Mouse (Mus musculus): Measurements from ENCODE around the gene Rhbdd1. TPM values are rescaled to one million over a fixed set of nuclear protein-coding genes. Genes with fewer than 3 reads are reported as not detected.

Rhbdd1 gene
- polyA plus RNA-seq, 1 experiment from 2014 or later: 12.1 TPM

DNA sequence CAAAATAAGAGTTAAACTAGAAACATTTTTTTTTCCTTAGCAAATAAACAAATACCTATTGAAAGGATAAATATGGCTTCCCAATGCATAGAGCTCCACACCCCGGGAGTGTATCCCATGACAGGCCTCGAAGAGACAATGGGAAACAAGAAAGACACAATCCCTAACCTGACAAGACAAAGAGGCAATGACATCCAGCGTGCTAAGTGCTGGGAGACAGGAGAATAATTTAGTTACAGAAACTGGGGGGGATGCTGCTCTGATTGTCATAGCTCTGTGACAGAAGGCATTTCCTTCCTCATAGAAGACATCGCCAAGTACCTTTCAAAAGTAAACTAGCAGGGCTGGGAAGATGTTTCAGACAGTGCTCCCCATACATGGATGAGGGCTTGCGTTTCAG lies 159.0 kb downstream of the Rhbdd1 start:
- no peak overlapping the region for H3K9ac ChIP-seq (ENCODE audit: low read length)
- no peak for ATAC-seq (ENCODE audit: insufficient read depth, low FRiP score)
- H3K36me3 ChIP-seq (ENCODE audit: control insufficient read depth, insufficient read depth, low read length): no peaks in the 10 kb centered on the region
- no peak overlapping the region for H3K27ac ChIP-seq (ENCODE audit: low read length)
- H3K4me3 ChIP-seq (replicated peaks; ENCODE audit: low read length): no peak overlapping the region
- H3K4me2 ChIP-seq (ENCODE audit: low read depth, low read length): no peak overlapping the region
- no peaks in the 10 kb centered on the region for H3K27me3 ChIP-seq (ENCODE audit: control insufficient read depth, insufficient read depth, low read length)
- H3K9me3 ChIP-seq (replicated peaks; ENCODE audit: control insufficient read depth, low read length): no peaks in the 10 kb centered on the region
- WGBS: 77% methylated on average over 5 of the region's 5 CpGs
- H3K4me1 ChIP-seq (ENCODE audit: control insufficient read depth, insufficient read depth, low read length): peaks cover 4% of the 10 kb centered on the region

DNA sequence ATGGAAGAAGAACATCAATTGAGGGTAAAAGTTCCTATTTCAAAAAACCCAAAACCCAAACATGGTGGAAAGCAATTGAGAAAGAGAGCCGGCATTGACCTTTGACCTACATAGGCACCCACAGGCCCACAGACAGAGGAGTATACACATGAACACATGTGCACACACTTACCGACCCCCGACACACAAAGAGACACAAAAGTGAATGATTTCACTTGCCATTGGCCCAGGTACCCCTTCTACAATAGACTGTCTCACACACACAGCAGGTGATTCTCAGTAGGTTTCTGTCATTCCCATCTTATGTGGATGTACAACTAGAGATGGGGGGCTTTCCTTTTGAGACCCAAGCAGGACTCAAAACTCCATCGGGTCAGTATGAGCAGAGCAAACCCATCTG lies 159.6 kb downstream of the Rhbdd1 start:
- Histone ChIP-seq H3K9ac (ENCODE audit: low read length) (no peak overlapping the region), H3K4me2 (ENCODE audit: low read depth, low read length) (0 out of 2 replicates have a peak overlapping the region, but pooled peaks have one; percentile 12), H3K36me3 (ENCODE audit: control insufficient read depth, insufficient read depth, low read length) (no peaks in the 10 kb centered on the region), H3K27ac (ENCODE audit: low read length) (no peak overlapping the region), H3K27me3 (ENCODE audit: control insufficient read depth, insufficient read depth, low read length) (no peaks in the 10 kb centered on the region), H3K9me3 (replicated peaks; ENCODE audit: control insufficient read depth, low read length) (no peaks in the 10 kb centered on the region), H3K4me3 (replicated peaks; ENCODE audit: low read length) (no peak overlapping the region), H3K4me1 (ENCODE audit: control insufficient read depth, insufficient read depth, low read length) (peaks cover 4% of the 10 kb centered on the region)
- no peak for ATAC-seq (ENCODE audit: insufficient read depth, low FRiP score)
- WGBS: 76% methylated on average over 4 of the region's 4 CpGs

DNA sequence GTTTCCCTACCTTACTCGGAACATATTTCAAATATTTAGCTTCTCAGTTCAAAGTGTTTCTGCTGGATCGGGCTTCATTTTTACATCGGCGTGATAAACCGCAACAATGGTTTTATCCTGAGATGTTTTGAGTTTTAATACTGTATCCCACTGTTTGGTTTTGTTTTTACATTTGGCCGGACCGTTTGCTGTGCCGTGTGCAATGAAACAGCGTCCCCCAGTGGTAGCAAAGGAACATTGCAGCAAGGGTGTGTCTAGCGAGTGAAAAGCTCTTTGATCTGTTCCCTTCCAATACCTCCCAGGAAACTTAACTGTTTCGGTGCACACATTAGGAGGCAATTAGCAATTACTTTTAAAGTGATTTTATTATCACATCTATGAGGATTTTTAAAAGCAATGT lies 160.0 kb downstream of the Rhbdd1 start:
- no peak overlapping the region for H3K9ac ChIP-seq (ENCODE audit: low read length)
- H3K27me3 ChIP-seq (ENCODE audit: control insufficient read depth, insufficient read depth, low read length): no peaks in the 10 kb centered on the region
- no peaks in the 10 kb centered on the region for H3K36me3 ChIP-seq (ENCODE audit: control insufficient read depth, insufficient read depth, low read length)
- 38% methylated on average over 11 of the region's 11 CpGs for WGBS
- peaks cover 4% of the 10 kb centered on the region for H3K4me1 ChIP-seq (ENCODE audit: control insufficient read depth, insufficient read depth, low read length)
- no peak overlapping the region; the same call in 1 of the 2 replicates for H3K4me3 ChIP-seq (replicated peaks; ENCODE audit: low read length)
- H3K27ac ChIP-seq (ENCODE audit: low read length): no peak overlapping the region
- ATAC-seq (ENCODE audit: insufficient read depth, low FRiP score): no peak
- H3K9me3 ChIP-seq (replicated peaks; ENCODE audit: control insufficient read depth, low read length): no peaks in the 10 kb centered on the region
- H3K4me2 ChIP-seq (ENCODE audit: low read depth, low read length): peak overlapping the region; percentile 12; the same call in 1 of the 2 replicates

DNA sequence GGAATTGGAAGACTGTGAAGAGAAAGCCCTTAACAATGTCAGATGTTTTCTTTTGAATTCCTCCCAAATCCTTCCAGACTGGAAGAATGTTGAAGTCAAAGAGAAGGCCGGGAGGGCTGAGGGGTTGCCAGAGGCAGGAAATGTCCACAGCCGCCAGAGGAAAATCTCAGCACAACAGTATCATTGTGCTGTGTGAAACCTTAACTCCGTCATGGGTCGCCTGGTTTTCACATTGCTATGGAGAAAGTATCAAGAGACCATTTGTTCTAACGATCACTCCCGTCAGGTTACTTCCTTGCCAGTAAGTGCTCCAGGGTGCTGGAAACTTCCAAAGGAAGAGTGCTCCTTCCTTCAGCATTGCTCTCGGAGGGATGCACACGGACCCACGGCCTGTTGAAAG lies 160.5 kb downstream of the Rhbdd1 start:
- H3K9me3 ChIP-seq (replicated peaks; ENCODE audit: control insufficient read depth, low read length): no peaks in the 10 kb centered on the region
- 0 out of 2 replicates have a peak overlapping the region, but pooled peaks have one; percentile 12 for H3K4me2 ChIP-seq (ENCODE audit: low read depth, low read length)
- no peak overlapping the region for H3K4me3 ChIP-seq (replicated peaks; ENCODE audit: low read length)
- H3K36me3 ChIP-seq (ENCODE audit: control insufficient read depth, insufficient read depth, low read length): no peaks in the 10 kb centered on the region
- ATAC-seq (ENCODE audit: insufficient read depth, low FRiP score): no peak
- WGBS: 24% methylated on average over 9 of the region's 9 CpGs
- H3K27me3 ChIP-seq (ENCODE audit: control insufficient read depth, insufficient read depth, low read length): no peaks in the 10 kb centered on the region
- H3K27ac ChIP-seq (ENCODE audit: low read length): no peak overlapping the region
- peaks cover 4% of the 10 kb centered on the region for H3K4me1 ChIP-seq (ENCODE audit: control insufficient read depth, insufficient read depth, low read length)
- no peak overlapping the region for H3K9ac ChIP-seq (ENCODE audit: low read length)

GRCm38 (mm10) chr1:82479696-82480487 lies 163.6 kb downstream of the Rhbdd1 start:
- H3K4me2 ChIP-seq (ENCODE audit: low read depth, low read length): no peak overlapping the region
- H3K27ac ChIP-seq (ENCODE audit: low read length): no peak overlapping the region
- 86% methylated on average over 12 of the region's 12 CpGs for WGBS
- ATAC-seq (ENCODE audit: insufficient read depth, low FRiP score): no peak
- H3K27me3 ChIP-seq (ENCODE audit: control insufficient read depth, insufficient read depth, low read length): no peaks in the 10 kb centered on the region
- no peak overlapping the region for H3K4me3 ChIP-seq (replicated peaks; ENCODE audit: low read length)
- no peaks in the 10 kb centered on the region for H3K9me3 ChIP-seq (replicated peaks; ENCODE audit: control insufficient read depth, low read length)
- peaks cover 4% of the 10 kb centered on the region for H3K4me1 ChIP-seq (ENCODE audit: control insufficient read depth, insufficient read depth, low read length)
- no peak overlapping the region for H3K9ac ChIP-seq (ENCODE audit: low read length)
- no peaks in the 10 kb centered on the region for H3K36me3 ChIP-seq (ENCODE audit: control insufficient read depth, insufficient read depth, low read length)

DNA sequence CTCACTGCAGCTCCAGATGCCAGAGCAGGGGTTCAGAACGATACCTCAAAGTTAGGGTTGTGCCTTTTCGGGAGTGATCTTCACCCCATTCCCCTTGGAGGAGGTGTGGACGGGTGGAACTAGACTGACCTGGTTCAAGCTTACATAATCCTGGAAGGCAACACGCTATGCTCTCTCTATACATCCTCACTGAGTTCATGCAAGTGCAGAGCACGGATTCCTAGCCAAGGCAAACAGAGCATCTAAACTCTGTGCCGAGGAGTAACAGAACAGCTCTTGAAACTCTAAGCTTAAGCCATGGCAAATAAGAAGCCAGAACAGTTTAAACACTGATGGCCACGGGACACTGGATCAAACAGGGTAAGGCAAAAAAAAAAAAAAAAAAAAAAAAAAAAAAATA lies 166.1 kb downstream of the Rhbdd1 start:
- Histone ChIP-seq H3K4me2 (ENCODE audit: low read depth, low read length) (no peak overlapping the region), H3K9me3 (replicated peaks; ENCODE audit: control insufficient read depth, low read length) (no peaks in the 10 kb centered on the region), H3K4me3 (replicated peaks; ENCODE audit: low read length) (no peak overlapping the region), H3K36me3 (ENCODE audit: control insufficient read depth, insufficient read depth, low read length) (no peaks in the 10 kb centered on the region), H3K27me3 (ENCODE audit: control insufficient read depth, insufficient read depth, low read length) (no peaks in the 10 kb centered on the region), H3K27ac (ENCODE audit: low read length) (no peak overlapping the region), H3K9ac (ENCODE audit: low read length) (no peak overlapping the region), H3K4me1 (ENCODE audit: control insufficient read depth, insufficient read depth, low read length) (no peaks in the 10 kb centered on the region)
- 75% methylated on average over 7 of the region's 7 CpGs for WGBS
- no peak for ATAC-seq (ENCODE audit: insufficient read depth, low FRiP score)

DNA sequence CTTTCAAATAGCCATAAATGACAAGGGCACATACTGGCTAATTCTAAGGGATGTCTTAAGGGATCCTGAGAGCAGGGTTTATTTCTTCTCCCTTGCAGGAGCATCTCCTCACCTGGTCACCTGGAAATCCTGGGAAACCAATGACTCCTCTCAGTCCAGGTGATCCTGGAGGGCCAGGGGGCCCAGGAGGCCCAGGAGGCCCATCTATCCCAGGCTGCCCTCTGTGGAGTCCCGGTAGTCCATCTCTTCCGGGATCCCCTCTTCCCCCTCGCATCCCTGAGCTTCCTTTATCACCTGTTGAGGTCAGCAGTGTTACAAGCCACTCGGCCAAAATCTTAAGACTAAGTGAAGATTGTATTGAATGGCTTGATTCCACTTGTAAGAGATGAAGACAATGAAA lies 170.1 kb downstream of the Rhbdd1 start:
- H3K4me2 ChIP-seq (ENCODE audit: low read depth, low read length): no peak overlapping the region
- no peak overlapping the region for H3K9ac ChIP-seq (ENCODE audit: low read length)
- H3K4me3 ChIP-seq (replicated peaks; ENCODE audit: low read length): no peak overlapping the region
- whole genome bisulfite sequencing: 85% methylated on average over 4 of the region's 4 CpGs
- no peaks in the 10 kb centered on the region for H3K27me3 ChIP-seq (ENCODE audit: control insufficient read depth, insufficient read depth, low read length)
- H3K4me1 ChIP-seq (ENCODE audit: control insufficient read depth, insufficient read depth, low read length): no peaks in the 10 kb centered on the region
- H3K9me3 ChIP-seq (replicated peaks; ENCODE audit: control insufficient read depth, low read length): no peaks in the 10 kb centered on the region
- H3K36me3 ChIP-seq (ENCODE audit: control insufficient read depth, insufficient read depth, low read length): no peaks in the 10 kb centered on the region
- no peak for ATAC-seq (ENCODE audit: insufficient read depth, low FRiP score)
- no peak overlapping the region for H3K27ac ChIP-seq (ENCODE audit: low read length)

GRCm38 (mm10) chr1:82491954-82492353 lies 175.7 kb downstream of the Rhbdd1 start:
- no peak overlapping the region for H3K4me2 ChIP-seq (ENCODE audit: low read depth, low read length)
- no peak overlapping the region for H3K27ac ChIP-seq (ENCODE audit: low read length)
- H3K4me3 ChIP-seq (replicated peaks; ENCODE audit: low read length): no peak overlapping the region
- H3K36me3 ChIP-seq (ENCODE audit: control insufficient read depth, insufficient read depth, low read length): no peaks in the 10 kb centered on the region
- H3K27me3 ChIP-seq (ENCODE audit: control insufficient read depth, insufficient read depth, low read length): no peaks in the 10 kb centered on the region
- no peak overlapping the region for H3K9ac ChIP-seq (ENCODE audit: low read length)
- no peaks in the 10 kb centered on the region for H3K4me1 ChIP-seq (ENCODE audit: control insufficient read depth, insufficient read depth, low read length)
- no peak for ATAC-seq (ENCODE audit: insufficient read depth, low FRiP score)
- H3K9me3 ChIP-seq (replicated peaks; ENCODE audit: control insufficient read depth, low read length): no peaks in the 10 kb centered on the region
- WGBS: 53% methylated on average over 2 of the region's 2 CpGs

Data from stomach, embryonic 16.5 days (tissue).